Mouse (Mus musculus) left cerebral cortex, postnatal 25 days (tissue): Measurements from ENCODE around the gene Ubtf. TPM values are rescaled to one million over a fixed set of nuclear protein-coding genes. Genes with fewer than 3 reads are reported as not detected.
A peak's percentile ranks its signal among the peaks of the same experiment; 100 is the strongest.

Source experiments
- DNase-seq, 2 experiments: peaks; one replicate each; pipeline ENCODE4 v3.0.0; 2022; ENCODE audit warnings: low spot score in 2 of 2, mixed read lengths in 1 of 2
- intact Hi-C: fragments of 180-260 bp; cut with DNase I; formaldehyde crosslinking; loops from one replicate; pipeline ENCODE4 v1.15.1; 2025
- total RNA-seq, 2 experiments: library from RNA; stranded (reverse); gene quantifications; 2 replicates each; pipeline ENCODE4 v1.2.3; 2021

The Ubtf gene
- total RNA-seq, 2 experiments from 2014 or later: 123 to 127 TPM

DNA sequence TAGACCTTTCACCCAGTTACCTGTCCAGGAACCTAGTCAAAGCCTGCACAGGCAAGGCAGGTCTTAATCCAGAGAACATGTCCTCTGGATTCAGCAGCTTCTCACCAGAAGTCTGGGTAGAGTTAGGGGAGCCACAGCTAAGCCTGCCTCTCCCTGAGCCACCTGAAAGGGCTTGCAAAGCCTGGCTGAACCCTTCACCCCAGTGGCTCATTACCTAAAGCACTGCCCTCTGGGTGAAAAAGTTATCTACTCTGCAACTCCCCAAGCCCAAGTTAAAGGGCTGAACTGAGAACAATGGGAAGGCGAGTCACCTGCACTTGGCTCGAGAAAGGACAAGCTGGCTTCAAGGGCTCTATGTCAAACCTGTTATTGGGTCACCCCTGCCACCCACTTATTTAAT lies 15.4 kb downstream of the Ubtf start:
- no peak for DNase-seq

DNA sequence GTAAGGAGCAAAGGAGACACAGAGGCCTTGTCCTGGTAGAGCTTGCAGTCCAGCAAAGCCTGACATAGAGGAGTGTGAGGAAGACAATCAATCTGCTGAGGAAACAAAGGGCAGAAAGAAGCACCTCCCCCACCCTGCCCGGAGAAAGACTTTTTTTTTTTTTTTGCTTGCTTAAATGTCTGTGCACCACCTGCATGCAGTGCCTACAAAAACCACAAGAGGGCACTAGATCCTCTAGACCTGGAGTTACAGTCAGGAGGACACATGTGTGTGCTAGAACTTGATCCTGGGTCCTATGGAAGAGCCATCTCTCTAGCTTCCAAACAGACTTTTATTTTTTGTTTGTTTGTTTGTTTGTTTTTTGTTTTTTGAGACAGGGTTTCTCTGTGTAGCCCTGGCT lies 19.7 kb downstream of the Ubtf start:
- intact Hi-C loops: no loop called here
- DNase-seq: peak in 1 of 2 experiments; percentile 53

More for the DNA sequence above, 15.4 kb downstream of the Ubtf start:
- intact Hi-C loops: no loop called here

DNA sequence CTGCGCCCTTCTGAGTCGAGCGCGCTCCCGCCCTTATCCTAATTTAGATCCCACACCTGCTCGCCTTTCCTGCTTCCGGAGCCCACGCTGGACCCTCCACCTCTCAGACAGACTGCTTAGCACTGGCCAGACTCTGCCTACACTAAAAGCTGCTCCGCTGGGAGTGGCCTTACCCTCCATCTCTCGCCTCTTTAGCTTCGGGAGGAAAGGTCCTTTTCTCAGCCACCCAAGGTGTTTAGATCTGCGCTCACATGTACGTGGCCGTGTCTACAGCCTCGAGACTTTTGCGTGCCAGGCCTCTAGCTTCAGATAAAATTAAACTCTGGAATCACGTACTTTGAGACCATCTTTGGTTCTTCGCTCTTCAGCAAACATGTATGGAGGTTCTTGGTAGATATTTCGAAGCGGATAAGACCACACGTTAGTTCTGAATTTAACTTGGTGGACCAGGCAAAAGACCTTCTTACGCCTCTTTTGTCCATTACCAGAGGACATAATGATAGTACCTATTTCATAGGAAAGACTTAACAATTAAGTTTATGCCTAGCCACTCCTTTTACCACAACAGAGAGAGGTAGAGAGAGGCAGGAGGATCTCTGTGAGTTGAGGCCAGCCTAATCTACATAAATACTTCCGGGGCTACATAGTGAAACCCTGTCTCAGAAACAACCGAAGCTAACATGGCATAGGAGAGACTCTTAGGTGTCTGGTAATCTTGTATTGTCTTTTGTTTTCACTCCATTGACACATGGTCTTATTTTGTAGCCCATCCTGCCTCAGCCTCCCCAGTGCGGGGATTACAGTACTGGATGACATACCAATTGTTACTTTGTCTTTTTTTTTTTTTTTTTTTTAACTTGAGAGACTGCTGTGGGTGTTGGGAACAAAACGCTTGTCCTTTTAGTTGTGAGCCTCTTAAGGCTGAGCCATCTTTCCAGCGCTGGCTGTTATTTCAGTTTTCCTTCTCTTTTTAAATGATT lies 21.7 kb downstream of the Ubtf start:
- intact Hi-C loops: loop anchor here (1.0 to 2.0 kb wide), 3 partner anchors 10 to 22 kb away; no protein-coding TSS in a partner anchor
- no peak for DNase-seq

DNA sequence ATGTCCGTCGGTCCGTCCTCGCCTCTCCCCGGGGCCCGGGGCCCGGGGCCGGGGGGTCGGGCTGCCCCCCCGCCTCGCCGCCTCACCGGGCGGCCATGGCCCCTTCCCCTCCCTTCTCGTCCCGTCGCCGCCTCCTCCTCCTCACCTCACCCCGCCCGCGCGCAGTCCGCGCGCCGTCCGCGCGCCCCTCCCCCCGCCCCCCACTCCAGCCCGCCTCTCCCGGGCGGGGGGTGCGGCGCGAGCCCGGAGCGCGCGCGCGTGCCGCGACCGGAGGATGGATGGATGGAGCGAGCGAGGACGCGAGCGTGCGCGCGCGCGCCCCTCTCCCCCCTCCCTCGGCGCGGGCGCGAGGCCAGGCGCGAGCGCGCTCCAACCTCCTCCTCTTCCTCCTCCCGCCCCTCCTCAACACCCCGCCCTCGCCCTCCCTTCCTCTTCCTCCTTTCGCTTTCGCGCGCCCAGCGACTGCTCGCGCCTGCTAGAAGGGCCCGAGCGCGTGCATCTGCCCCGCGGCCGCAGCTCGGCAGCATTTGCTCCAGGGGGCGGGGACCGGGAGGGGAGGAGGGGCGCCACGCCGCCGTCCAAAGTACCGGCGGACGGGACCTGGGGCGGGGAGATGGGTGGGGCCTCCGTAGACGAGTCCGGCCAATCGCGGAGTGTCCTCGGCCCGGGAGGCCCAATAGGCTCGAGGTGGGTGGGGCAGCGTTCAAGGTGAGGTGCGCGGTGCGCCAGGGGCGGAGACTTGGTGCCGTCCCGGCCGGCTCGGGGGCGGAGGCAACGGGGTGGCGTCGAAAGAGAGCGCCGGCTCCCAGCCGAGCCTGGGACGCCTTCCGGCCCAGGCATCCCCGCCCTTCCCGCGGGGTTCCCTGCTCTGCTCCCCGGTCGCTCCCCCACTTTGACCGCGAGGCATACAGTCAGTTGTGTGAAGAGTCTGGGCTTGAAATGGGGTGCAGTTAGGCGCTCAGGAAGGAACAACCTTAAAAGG lies 22.8 kb downstream of the Ubtf start, which contains the start of gene Atxn7l3:
Gene Atxn7l3 (minus strand): TSS at position 141 of the 982 bp plus-strand sequence.
- intact Hi-C loops: loop anchor here (1.0 to 2.0 kb wide), 3 partner anchors 20 to 111 kb away; partner anchors contain the start of gene Slc25a39

DNA sequence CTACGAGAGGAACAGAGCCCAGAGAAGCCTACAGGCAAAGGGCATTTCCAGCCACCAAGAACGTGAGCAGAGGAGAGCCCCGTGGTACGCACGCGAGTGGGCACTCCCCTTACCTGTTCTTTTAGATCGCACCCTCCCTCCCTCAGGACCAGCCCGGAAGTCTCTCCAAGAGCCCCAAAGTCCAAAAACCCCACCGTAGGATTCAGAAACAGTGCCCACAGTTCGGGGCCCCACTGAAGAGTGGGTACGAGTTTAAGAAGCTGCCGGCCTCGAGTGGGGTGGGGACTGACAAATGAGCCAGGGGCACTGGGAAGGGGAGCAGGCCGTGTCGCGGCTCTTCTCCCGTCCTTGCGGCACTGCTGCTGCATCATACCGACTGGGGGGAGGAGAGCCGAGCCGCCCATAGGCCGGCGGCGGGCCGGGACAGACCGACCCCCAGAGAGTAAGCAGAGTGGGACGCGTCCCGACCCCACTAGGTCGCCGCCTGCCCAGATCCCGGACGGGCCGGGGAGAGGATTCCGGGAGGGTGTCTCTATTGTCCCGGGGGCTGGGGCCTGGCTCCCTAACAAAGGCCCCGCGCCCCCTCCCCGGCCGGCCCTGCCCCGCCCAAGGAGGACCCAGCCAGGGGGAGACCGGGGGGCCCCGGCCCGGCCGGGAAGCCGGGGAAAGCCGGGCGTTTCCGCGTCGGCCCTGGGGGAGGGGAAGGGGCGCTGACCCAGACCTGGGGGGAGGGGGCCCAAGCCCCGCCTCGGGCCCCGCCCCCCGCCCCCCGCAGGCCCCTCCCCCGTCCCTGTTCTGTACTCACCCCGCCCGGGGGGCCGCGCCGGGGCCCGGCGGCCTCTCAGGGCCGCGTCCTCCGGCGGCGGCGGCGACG lies 23.7 kb downstream of the Ubtf start:
- no peak for DNase-seq
- intact Hi-C loops: loop anchor here (1.0 to 2.0 kb wide), 2 partner anchors 21 to 111 kb away; partner anchors contain the start of gene Slc25a39

More for the DNA sequence above, 22.8 kb downstream of the Ubtf start, which contains the start of gene Atxn7l3:
- DNase-seq: peak; percentile 97 to 99

DNA sequence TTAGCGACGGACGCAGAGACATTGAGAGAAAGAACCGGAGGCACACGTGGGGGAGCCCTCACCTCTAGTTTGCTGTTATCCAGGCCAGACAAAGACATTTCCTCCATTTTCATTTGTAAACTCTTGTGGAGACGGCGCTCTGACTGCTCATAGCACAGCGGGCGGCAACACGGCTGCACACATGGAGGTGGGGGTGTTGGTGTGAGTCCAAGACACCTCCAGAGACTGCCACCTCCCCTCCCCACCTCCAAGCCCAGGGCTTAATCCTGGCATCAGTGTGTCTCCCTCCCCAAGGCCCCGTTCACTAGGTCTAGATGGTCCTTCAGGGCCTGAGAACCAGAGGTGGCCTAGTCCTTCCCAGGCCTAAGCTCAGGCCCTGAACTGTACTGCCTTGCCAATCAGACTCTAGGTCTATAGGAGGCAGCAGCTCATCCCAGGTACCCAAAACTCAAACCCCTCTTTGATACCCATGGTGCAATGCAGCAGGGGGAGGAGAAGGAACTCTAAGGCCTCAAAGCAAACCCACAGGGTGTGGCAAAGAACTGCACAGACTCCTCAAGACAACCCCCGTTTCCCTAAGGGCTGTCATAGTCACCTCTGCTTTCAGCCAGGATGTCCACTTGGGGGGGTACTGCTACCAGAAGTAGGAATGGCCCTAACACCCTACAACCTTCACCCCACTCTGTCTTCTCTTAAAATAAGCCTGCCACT lies 24.5 kb downstream of the Ubtf start:
- intact Hi-C loops: no loop called here
- DNase-seq: peak; percentile 38 to 58

DNA sequence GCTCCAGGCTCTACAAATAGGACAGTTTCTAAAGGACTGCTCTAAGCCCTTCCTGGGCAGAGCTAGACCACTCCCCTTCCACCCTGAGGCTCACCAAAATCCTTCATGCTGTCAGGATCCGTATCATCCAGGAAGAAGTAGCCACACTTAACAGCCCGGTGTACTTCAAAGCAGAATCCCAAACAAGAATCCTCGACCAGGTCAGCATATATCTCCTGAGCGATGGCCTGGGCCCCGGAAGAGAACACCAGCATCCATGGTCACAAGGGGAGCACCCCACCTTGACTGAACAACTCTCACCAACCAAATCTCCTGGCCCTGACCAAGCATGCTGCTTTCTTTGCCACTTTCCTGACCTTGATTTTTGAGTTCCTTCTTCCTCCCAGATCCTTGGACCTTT lies 25.1 kb downstream of the Ubtf start:
- intact Hi-C loops: no loop called here
- DNase-seq: no peak

DNA sequence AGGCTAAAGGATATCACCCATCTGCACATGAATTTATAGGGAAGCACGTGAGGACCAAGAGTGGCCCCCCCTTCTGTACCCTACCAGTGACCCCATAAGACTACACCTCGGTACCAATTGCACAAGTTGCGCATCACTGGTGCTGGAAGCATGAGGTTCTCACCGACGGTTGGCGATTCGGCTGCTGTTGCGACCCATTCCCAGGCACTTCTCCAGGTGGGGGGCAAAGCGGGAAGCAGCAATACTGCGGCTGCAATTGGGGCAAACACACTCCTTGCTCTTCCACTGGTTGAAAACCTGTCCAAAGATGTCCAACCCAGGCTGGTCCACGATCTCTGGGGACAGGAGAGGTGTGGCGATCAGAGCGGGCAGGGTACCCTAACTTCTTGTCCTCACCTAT lies 25.6 kb downstream of the Ubtf start:
- DNase-seq: no peak
- intact Hi-C loops: no loop called here

DNA sequence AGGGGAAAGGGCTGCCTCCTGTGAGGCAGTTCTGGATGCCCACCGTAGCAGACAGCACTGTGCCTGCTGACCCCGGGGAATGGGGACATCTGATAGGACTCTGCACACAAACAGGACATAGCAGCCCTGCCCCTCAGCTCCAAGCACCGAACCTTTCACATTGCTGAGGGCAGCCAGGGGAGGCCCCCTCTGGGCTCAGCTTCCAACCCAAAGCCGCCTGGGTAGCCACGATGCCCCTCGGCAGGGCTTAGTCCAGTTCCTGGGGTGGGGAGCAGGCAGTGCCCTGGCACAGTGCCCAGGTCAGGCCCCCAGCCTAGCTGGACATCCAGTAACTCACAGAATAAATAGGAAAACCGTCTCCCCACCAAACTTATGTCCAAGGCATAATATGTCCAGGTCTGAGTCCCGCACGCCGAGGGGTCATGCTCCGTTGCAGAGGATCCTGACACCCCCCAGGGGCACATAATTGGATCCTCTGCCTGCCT lies 28.4 kb downstream of the Ubtf start:
- intact Hi-C loops: no loop called here

DNA sequence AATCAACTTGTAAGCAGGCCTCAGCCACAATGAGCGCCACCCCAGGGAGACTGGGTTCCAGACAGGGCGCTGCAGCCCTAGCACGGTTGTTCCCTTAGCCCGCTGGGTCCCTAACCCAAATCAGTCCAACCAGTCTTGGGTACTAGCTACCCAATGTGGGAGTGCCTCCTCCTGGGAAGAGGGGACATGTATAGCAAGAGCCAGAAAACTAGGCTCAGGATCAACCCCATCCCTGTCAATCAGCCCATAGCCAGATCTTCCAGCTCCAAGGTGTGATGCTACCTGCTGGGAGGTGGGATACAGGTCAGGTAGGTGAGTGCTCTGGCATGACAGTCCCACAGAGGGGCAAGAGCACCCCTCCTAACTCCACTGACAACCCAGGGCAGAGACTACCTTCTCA lies 29.4 kb downstream of the Ubtf start:
- DNase-seq: no peak
- intact Hi-C loops: no loop called here

More for the DNA sequence above, 28.4 kb downstream of the Ubtf start:
- DNase-seq: no peak

DNA sequence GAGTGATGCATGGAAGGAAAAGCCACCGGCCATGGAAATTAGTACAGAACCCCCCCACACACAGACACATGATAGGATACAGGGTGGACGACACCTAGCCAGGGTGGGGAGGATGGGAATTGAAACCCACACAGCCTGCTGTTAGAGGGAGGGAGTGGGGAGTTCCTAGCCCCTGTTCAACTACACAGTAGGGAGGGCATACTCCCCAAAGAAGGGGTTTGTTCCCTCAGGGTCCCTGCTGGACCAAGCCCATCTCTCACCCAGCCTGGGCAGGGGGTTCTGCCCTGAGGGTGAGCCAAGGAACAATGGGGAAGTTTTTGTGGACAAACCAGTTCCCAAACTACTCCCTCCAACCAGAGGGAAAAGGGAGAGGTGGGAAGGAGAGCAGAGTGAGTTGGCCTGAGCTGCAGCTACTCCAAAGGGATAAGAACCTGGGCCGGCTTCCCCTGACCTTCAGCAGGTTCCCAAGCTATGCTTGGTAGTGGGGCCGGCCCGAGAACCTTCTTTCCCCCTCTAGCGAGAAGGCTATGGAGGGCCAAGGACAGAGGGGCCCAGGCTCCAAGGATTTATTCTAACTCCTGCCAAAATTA lies 29.9 kb downstream of the Ubtf start:
- intact Hi-C loops: no loop called here
- DNase-seq: no peak

DNA sequence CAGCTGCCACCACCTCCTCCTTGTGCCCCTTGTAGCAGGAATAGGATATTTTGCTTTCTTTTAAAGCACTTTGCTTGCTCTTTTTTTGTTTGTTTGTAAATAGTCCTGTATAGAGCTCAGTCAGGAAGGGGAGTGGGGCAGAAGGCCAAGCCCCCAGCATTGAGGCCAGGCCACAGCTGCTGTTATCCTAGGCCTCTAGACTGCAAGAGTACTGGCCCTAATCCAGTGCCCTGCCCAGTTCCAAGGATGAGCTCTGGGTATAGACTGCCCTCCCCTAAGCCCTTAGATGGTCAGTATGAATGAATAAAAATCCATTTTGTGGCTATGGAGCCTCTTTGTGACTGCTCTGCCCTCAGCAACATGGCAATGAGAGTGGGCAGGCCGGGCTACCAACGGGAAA lies 30.6 kb downstream of the Ubtf start:
- intact Hi-C loops: no loop called here
- no peak for DNase-seq

DNA sequence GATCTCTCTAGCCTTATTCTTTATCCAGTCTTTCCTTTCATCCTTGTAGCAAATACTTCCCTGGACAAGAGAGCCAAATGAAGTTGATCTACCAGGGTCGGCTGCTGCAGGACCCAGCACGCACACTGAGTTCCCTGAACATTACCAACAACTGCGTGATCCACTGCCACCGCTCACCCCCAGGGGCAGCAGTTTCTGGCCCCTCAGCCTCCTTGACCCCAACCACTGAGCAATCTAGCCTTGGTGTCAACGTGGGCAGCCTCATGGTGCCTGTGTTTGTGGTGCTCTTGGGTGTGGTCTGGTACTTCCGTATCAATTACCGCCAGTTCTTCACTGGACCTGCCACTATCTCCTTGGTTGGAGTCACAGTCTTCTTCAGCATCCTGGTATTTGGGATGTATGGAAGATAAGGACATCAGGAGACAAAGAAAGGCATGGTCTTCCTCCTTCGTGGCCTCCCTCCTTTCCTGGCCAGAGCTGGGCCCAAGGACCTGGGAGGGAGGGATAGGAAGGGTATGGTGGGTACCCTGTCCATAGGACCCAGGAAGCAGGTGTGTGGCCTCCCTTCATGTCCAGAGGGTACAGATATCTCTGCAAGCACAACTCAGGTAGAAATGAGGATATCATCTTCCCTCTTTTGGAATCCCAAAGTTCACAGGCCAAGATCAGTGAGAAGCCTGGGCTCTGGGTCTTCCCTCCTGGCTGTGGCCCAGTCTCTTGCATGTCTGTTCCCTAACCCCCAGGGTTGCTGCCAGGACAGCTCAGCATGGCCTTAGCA lies 31.3 kb downstream of the Ubtf start:
- intact Hi-C loops: no loop called here
- DNase-seq: no peak

DNA sequence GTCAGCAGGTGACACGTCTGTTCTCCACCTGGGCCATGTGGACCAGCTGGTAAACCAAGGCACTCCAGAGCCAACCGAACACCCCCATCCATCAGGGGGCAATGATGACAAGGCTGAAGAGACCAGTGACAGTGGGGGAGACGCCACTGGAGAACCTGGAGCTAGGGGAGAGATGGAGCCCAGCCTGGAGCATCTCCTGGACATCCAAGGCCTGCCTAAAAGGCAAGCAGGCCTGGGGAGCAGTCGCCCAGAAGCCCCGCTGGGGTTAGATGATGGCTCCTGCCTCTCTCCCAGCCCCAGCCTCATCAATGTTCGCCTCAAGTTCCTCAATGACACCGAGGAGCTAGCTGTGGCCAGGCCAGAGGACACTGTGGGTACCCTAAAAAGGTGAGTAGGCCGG lies 32.1 kb downstream of the Ubtf start:
- DNase-seq: no peak
- intact Hi-C loops: no loop called here

DNA sequence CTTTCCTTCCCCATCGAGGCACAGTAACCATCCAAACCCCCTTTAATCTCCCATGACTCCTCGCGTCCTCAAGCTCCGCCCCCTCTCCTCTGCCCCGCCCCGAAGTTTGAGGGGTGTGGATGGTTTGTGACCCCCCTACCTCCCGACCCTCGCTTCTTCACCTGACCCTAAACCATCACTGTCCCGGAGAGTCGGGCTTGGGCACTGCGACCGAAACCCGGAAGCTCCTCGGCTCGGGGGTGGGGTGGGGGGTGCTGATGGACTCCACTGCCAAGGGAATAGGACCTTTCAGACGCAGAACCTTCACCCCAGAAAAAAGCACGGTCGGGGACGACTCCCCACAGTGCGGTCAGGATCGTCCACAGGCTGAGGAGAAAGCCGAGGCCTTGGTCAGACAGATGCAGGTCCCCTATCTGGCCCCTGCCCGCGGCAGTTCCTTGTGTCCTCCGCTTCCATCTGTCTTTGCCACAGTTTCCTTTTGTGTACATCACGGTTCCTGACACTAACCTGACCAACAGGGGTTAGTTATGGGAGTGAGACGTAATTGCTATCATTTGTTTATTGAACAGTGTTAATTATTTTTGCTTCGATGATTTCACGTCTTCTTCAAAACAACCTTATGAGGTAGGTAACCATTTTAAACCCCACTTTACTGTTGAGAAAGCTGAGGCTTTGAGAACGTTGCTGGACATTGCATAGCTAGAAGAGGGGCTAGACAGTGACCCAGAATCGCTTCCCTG lies 34.3 kb downstream of the Ubtf start:
- no peak for DNase-seq
- intact Hi-C loops: no loop called here

DNA sequence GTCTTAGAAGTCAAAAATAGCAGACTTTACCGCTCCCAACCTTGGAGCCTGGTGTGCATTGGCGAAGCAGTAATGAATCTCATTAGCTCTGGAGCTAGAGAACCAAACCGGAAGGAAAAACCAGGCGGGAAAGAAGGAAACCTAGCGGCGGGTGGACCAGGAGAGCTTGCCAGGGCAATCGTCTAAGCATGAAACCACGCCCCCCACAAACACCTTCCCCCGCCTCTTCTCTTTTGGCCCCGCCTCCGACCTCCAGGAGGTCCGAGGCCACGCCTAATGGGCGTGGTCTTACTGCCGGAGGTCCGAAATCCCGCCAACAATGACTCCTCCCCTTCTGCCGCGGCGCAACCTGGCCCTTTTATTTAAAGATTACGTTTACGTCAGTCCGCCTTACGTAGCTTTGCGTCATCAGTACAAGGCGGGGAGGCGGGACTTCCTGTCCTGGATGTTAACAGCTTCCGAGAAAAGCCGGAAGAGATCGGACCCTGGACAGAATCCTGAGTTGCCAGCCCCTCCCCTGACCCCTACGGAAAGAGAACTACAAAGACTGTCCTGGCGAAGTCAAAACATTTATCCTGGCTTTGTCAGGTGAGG lies 34.9 kb downstream of the Ubtf start, which contains the start of gene Tmub2:
Gene Tmub2 (plus strand): TSS at position 431 of the 594 bp plus-strand sequence.
- intact Hi-C loops: no loop called here
- DNase-seq: peak; percentile 96 to 99
